Mouse (Mus musculus): ENCODE measurements around the gene Sox11. TPM values are rescaled to one million over a fixed set of nuclear protein-coding genes. Genes with fewer than 3 reads are reported as not detected.

The Sox11 gene
- polyA plus RNA-seq, 1 experiment from 2014 or later, result 24.3 TPM

GRCm38 (mm10) chr12:27338116-27338515 lies 4.3 kb downstream of the Sox11 start:
- Histone ChIP-seq H3K9me3 (replicated peaks; ENCODE audit: control insufficient read depth, low read length) (no peaks in the 10 kb centered on the region), H3K9ac (ENCODE audit: low read length) (no peak overlapping the region), H3K4me2 (ENCODE audit: low read depth, low read length) (peak overlapping the region; percentile 94), H3K36me3 (ENCODE audit: control insufficient read depth, insufficient read depth, low read length) (no peaks in the 10 kb centered on the region), H3K27me3 (ENCODE audit: control insufficient read depth, insufficient read depth, low read length) (no peaks in the 10 kb centered on the region), H3K27ac (ENCODE audit: low read length) (no peak overlapping the region), H3K4me1 (ENCODE audit: control insufficient read depth, insufficient read depth, low read length) (no peaks in the 10 kb centered on the region), H3K4me3 (replicated peaks; ENCODE audit: low read length) (peak overlapping the region; percentile 75)
- WGBS, result 14% methylated on average over 12 of the region's 12 CpGs
- ATAC-seq (ENCODE audit: insufficient read depth, low FRiP score), result no peak

- no peaks in the 10 kb centered on the region for H3K36me3 ChIP-seq (ENCODE audit: control insufficient read depth, insufficient read depth, low read length)
- no peaks in the 10 kb centered on the region for H3K27me3 ChIP-seq (ENCODE audit: control insufficient read depth, insufficient read depth, low read length)
- WGBS, result 36% methylated on average over 1 of the region's 1 CpGs
- H3K4me3 ChIP-seq (replicated peaks; ENCODE audit: low read length), result no peak overlapping the region
- no peak for ATAC-seq (ENCODE audit: insufficient read depth, low FRiP score)
- no peaks in the 10 kb centered on the region for H3K9me3 ChIP-seq (replicated peaks; ENCODE audit: control insufficient read depth, low read length)
- no peaks in the 10 kb centered on the region for H3K4me1 ChIP-seq (ENCODE audit: control insufficient read depth, insufficient read depth, low read length)
- no peak overlapping the region for H3K9ac ChIP-seq (ENCODE audit: low read length)
- H3K27ac ChIP-seq (ENCODE audit: low read length), result no peak overlapping the region
- peak overlapping the region; percentile 3; the same call in 1 of the 2 replicates for H3K4me2 ChIP-seq (ENCODE audit: low read depth, low read length)
These were observed 4.9 kb downstream of the Sox11 start for GRCm38 (mm10) chr12:27337482-27337881.

GRCm38 (mm10) chr12:27336801-27337200 lies 5.6 kb downstream of the Sox11 start:
- no peak overlapping the region for H3K9ac ChIP-seq (ENCODE audit: low read length)
- no peak overlapping the region for H3K27ac ChIP-seq (ENCODE audit: low read length)
- H3K4me1 ChIP-seq (ENCODE audit: control insufficient read depth, insufficient read depth, low read length), result no peaks in the 10 kb centered on the region
- no peak overlapping the region for H3K4me3 ChIP-seq (replicated peaks; ENCODE audit: low read length)
- no peaks in the 10 kb centered on the region for H3K9me3 ChIP-seq (replicated peaks; ENCODE audit: control insufficient read depth, low read length)
- ATAC-seq (ENCODE audit: insufficient read depth, low FRiP score), result no peak
- no peaks in the 10 kb centered on the region for H3K36me3 ChIP-seq (ENCODE audit: control insufficient read depth, insufficient read depth, low read length)
- no peak overlapping the region for H3K4me2 ChIP-seq (ENCODE audit: low read depth, low read length)
- H3K27me3 ChIP-seq (ENCODE audit: control insufficient read depth, insufficient read depth, low read length), result no peaks in the 10 kb centered on the region
- WGBS, result 55% methylated on average over 5 of the region's 5 CpGs

GRCm38 (mm10) chr12:27336336-27336735 lies 6.0 kb downstream of the Sox11 start:
- H3K4me1 ChIP-seq (ENCODE audit: control insufficient read depth, insufficient read depth, low read length), result no peaks in the 10 kb centered on the region
- no peaks in the 10 kb centered on the region for H3K27me3 ChIP-seq (ENCODE audit: control insufficient read depth, insufficient read depth, low read length)
- H3K36me3 ChIP-seq (ENCODE audit: control insufficient read depth, insufficient read depth, low read length), result no peaks in the 10 kb centered on the region
- WGBS, result 69% methylated on average over 7 of the region's 7 CpGs
- H3K4me3 ChIP-seq (replicated peaks; ENCODE audit: low read length), result no peak overlapping the region
- no peak overlapping the region for H3K27ac ChIP-seq (ENCODE audit: low read length)
- no peak overlapping the region for H3K4me2 ChIP-seq (ENCODE audit: low read depth, low read length)
- no peaks in the 10 kb centered on the region for H3K9me3 ChIP-seq (replicated peaks; ENCODE audit: control insufficient read depth, low read length)
- H3K9ac ChIP-seq (ENCODE audit: low read length), result no peak overlapping the region
- ATAC-seq (ENCODE audit: insufficient read depth, low FRiP score), result no peak

GRCm38 (mm10) chr12:27335356-27336055 lies 6.9 kb downstream of the Sox11 start:
- no peak overlapping the region for H3K9ac ChIP-seq (ENCODE audit: low read length)
- no peak overlapping the region for H3K4me2 ChIP-seq (ENCODE audit: low read depth, low read length)
- H3K27ac ChIP-seq (ENCODE audit: low read length), result no peak overlapping the region
- no peak overlapping the region for H3K4me3 ChIP-seq (replicated peaks; ENCODE audit: low read length)
- H3K36me3 ChIP-seq (ENCODE audit: control insufficient read depth, insufficient read depth, low read length), result no peaks in the 10 kb centered on the region
- ATAC-seq (ENCODE audit: insufficient read depth, low FRiP score), result no peak
- no peaks in the 10 kb centered on the region for H3K4me1 ChIP-seq (ENCODE audit: control insufficient read depth, insufficient read depth, low read length)
- H3K27me3 ChIP-seq (ENCODE audit: control insufficient read depth, insufficient read depth, low read length), result no peaks in the 10 kb centered on the region
- 64% methylated on average over 11 of the region's 11 CpGs for WGBS
- no peaks in the 10 kb centered on the region for H3K9me3 ChIP-seq (replicated peaks; ENCODE audit: control insufficient read depth, low read length)

- Histone ChIP-seq H3K27me3 (ENCODE audit: control insufficient read depth, insufficient read depth, low read length) (no peaks in the 10 kb centered on the region), H3K4me1 (ENCODE audit: control insufficient read depth, insufficient read depth, low read length) (no peaks in the 10 kb centered on the region), H3K9me3 (replicated peaks; ENCODE audit: control insufficient read depth, low read length) (no peaks in the 10 kb centered on the region), H3K9ac (ENCODE audit: low read length) (no peak overlapping the region), H3K4me3 (replicated peaks; ENCODE audit: low read length) (no peak overlapping the region), H3K4me2 (ENCODE audit: low read depth, low read length) (no peak overlapping the region), H3K36me3 (ENCODE audit: control insufficient read depth, insufficient read depth, low read length) (no peaks in the 10 kb centered on the region), H3K27ac (ENCODE audit: low read length) (no peak overlapping the region)
- WGBS, result 84% methylated on average over 3 of the region's 3 CpGs
- ATAC-seq (ENCODE audit: insufficient read depth, low FRiP score), result no peak
These were observed 8.8 kb downstream of the Sox11 start for GRCm38 (mm10) chr12:27333590-27333989.

- Histone ChIP-seq H3K4me1 (ENCODE audit: control insufficient read depth, insufficient read depth, low read length) (no peaks in the 10 kb centered on the region), H3K36me3 (ENCODE audit: control insufficient read depth, insufficient read depth, low read length) (no peaks in the 10 kb centered on the region), H3K27ac (ENCODE audit: low read length) (no peak overlapping the region), H3K9ac (ENCODE audit: low read length) (no peak overlapping the region), H3K4me2 (ENCODE audit: low read depth, low read length) (no peak overlapping the region), H3K4me3 (replicated peaks; ENCODE audit: low read length) (no peak overlapping the region), H3K27me3 (ENCODE audit: control insufficient read depth, insufficient read depth, low read length) (no peaks in the 10 kb centered on the region), H3K9me3 (replicated peaks; ENCODE audit: control insufficient read depth, low read length) (no peaks in the 10 kb centered on the region)
- ATAC-seq (ENCODE audit: insufficient read depth, low FRiP score), result no peak
- 76% methylated on average over 1 of the region's 1 CpGs for WGBS
These were observed 19.0 kb downstream of the Sox11 start for GRCm38 (mm10) chr12:27323423-27323822.

GRCm38 (mm10) chr12:27320705-27321104 lies 21.7 kb downstream of the Sox11 start:
- Histone ChIP-seq H3K4me1 (ENCODE audit: control insufficient read depth, insufficient read depth, low read length) (no peaks in the 10 kb centered on the region), H3K4me2 (ENCODE audit: low read depth, low read length) (no peak overlapping the region), H3K36me3 (ENCODE audit: control insufficient read depth, insufficient read depth, low read length) (no peaks in the 10 kb centered on the region), H3K9me3 (replicated peaks; ENCODE audit: control insufficient read depth, low read length) (no peaks in the 10 kb centered on the region), H3K9ac (ENCODE audit: low read length) (no peak overlapping the region), H3K4me3 (replicated peaks; ENCODE audit: low read length) (no peak overlapping the region), H3K27ac (ENCODE audit: low read length) (no peak overlapping the region), H3K27me3 (ENCODE audit: control insufficient read depth, insufficient read depth, low read length) (no peaks in the 10 kb centered on the region)
- no peak for ATAC-seq (ENCODE audit: insufficient read depth, low FRiP score)

- ATAC-seq (ENCODE audit: insufficient read depth, low FRiP score), result no peak
- no peak overlapping the region for H3K4me2 ChIP-seq (ENCODE audit: low read depth, low read length)
- no peaks in the 10 kb centered on the region for H3K4me1 ChIP-seq (ENCODE audit: control insufficient read depth, insufficient read depth, low read length)
- no peaks in the 10 kb centered on the region for H3K36me3 ChIP-seq (ENCODE audit: control insufficient read depth, insufficient read depth, low read length)
- H3K4me3 ChIP-seq (replicated peaks; ENCODE audit: low read length), result no peak overlapping the region
- WGBS, result 75% methylated on average over 8 of the region's 8 CpGs
- no peak overlapping the region for H3K27ac ChIP-seq (ENCODE audit: low read length)
- H3K9ac ChIP-seq (ENCODE audit: low read length), result no peak overlapping the region
- no peaks in the 10 kb centered on the region for H3K27me3 ChIP-seq (ENCODE audit: control insufficient read depth, insufficient read depth, low read length)
- H3K9me3 ChIP-seq (replicated peaks; ENCODE audit: control insufficient read depth, low read length), result no peaks in the 10 kb centered on the region
These were observed 29.4 kb downstream of the Sox11 start for GRCm38 (mm10) chr12:27312985-27313384.
